Mouse (Mus musculus) megakaryocyte progenitor cell, adult 5-6 weeks (primary cell): Measurements from ENCODE around the gene Mef2d. TPM values are rescaled to one million over a fixed set of nuclear protein-coding genes. Genes with fewer than 3 reads are reported as not detected.
A peak's percentile ranks its signal among the peaks of the same experiment; 100 is the strongest.

Experiments
- ATAC-seq: replicated peaks from 2 replicates; pipeline ENCODE4 v1.8.0; 2016; ENCODE audit warnings: mild to moderate bottlenecking, moderate TSS enrichment, inconsistent platforms; ENCODE audit not compliant: poor library complexity
- total RNA-seq, 2 experiments: library from RNA; stranded (forward) in 1 of 2; stranded (reverse) in 1 of 2; fragments of 157-497, 149-512 nt in 1 of 2; fragments of 200-1000 nt in 1 of 2; gene quantifications; 2 replicates each; pipeline versions ENCODE4 v1.2.3 to v1.2.4; 2015 to 2017

Mef2d gene
- total RNA-seq (2015) (82.5 and 95.7 TPM in 2 replicates), total RNA-seq (2017) (49.6 and 52.8 TPM in 2 replicates)

- ATAC-seq, result peak; percentile 60
These were observed at the start of gene Mef2d for GRCm38 (mm10) chr3:88141787-88142523. Mef2d (plus strand) TSS chr3:88142372.

- ATAC-seq, result no peak
These were observed 48.0 kb upstream of the Mef2d start for GRCm38 (mm10) chr3:88094126-88094525.

- 0 out of 2 replicates have a peak, but pooled peaks have one; percentile 14 for ATAC-seq
These were observed 44.5 kb upstream of the Mef2d start for GRCm38 (mm10) chr3:88097666-88098065.

- no peak for ATAC-seq
These were observed 41.9 kb upstream of the Mef2d start for GRCm38 (mm10) chr3:88100251-88100650.

GRCm38 (mm10) chr3:88101736-88102135 is 40.4 kb upstream of the Mef2d start:
- no peak for ATAC-seq

- no peak for ATAC-seq
These were observed 40.0 kb upstream of the Mef2d start for GRCm38 (mm10) chr3:88102196-88102595.

- peak; percentile 85 for ATAC-seq
These were observed 39.6 kb upstream of the Mef2d start for GRCm38 (mm10) chr3:88102611-88103010.

- ATAC-seq, result no peak
These were observed 36.0 kb upstream of the Mef2d start for GRCm38 (mm10) chr3:88106126-88106525.

- ATAC-seq, result no peak
These were observed 33.0 kb upstream of the Mef2d start for GRCm38 (mm10) chr3:88109126-88109525.

GRCm38 (mm10) chr3:88114396-88114795 is 27.8 kb upstream of the Mef2d start:
- no peak for ATAC-seq

GRCm38 (mm10) chr3:88120117-88120651 is 22.0 kb upstream of the Mef2d start:
- no peak for ATAC-seq

- ATAC-seq, result no peak
These were observed 20.7 kb upstream of the Mef2d start for GRCm38 (mm10) chr3:88121164-88122131.

GRCm38 (mm10) chr3:88125195-88125594 is 17.0 kb upstream of the Mef2d start:
- ATAC-seq, result 0 out of 2 replicates have a peak, but pooled peaks have one; percentile 17

- ATAC-seq, result no peak
These were observed 16.0 kb upstream of the Mef2d start for GRCm38 (mm10) chr3:88126181-88126580.

- no peak for ATAC-seq
These were observed 14.5 kb upstream of the Mef2d start for GRCm38 (mm10) chr3:88127636-88128035.

- ATAC-seq, result no peak
These were observed 14.1 kb upstream of the Mef2d start for GRCm38 (mm10) chr3:88128056-88128455.

- no peak for ATAC-seq
These were observed 13.2 kb upstream of the Mef2d start for GRCm38 (mm10) chr3:88129006-88129405.

- ATAC-seq, result no peak
These were observed 11.1 kb upstream of the Mef2d start for GRCm38 (mm10) chr3:88131071-88131470.

GRCm38 (mm10) chr3:88132492-88132891 is 9.7 kb upstream of the Mef2d start:
- ATAC-seq, result no peak

- ATAC-seq, result no peak
These were observed 8.9 kb upstream of the Mef2d start for GRCm38 (mm10) chr3:88133187-88133771.

GRCm38 (mm10) chr3:88136346-88136745 is 5.8 kb upstream of the Mef2d start:
- ATAC-seq, result no peak
